ENCODE assay signal across 18 mouse cellular contexts in the genomic region with DNA sequence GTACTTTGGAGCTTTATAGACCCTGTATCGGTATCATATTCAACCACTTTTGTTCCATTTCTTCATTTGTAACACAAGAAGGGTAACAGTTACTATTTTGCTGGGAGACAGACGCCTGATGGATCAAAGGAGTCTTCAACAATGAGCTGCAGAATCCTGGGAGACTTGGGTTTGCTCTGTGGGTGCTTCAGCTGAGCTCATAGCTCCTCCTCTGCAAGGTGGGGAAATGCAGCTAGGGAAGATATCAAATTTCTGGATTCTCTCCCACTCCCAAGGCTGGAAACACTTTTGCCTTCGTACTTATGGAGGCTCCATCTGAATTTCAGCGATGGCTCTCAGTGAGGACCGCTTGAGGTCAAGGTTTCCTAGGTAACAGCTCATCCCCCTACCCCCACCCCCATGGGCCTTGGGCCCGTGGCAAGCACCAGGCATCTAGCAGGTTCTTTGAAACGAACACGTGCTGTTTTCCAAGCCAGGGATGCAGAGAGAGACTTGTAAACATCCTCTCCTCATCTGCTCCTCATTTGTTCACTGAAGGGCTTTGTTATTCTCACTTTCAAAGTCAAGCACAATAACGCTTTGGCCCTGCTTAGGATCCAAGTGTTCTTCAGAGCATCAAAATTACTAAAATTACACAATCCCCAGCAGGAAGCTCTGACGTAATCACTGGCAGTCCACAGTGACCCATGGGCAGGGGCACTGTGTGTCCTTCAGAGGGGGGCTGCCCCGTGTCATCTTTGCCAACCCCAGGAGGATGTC. TPM values are rescaled to one million over a fixed set of nuclear protein-coding genes. Genes with fewer than 3 reads are reported as not detected.
DNase-seq lines count a peak whose midpoint lies in the region; ATAC-seq and TF ChIP-seq lines count a peak whose summit lies in the region.
"Had no signal": no experiment of that assay in that cellular context is flagged by ENCODE, and none has a peak within 500 bp of the region (broad histone marks: within the 10 kb centered on the region; RNA-seq: fewer than 3 reads in every experiment).

No protein-coding gene starts in this region.

- no peak for TF ChIP-seq CTCF in gastrocnemius, adult 2 months (IDR thresholded peaks at IDR 0.05)

- intact Hi-C loops in gastrocnemius, adult 2 months (cut with DNase I), result no loop called here
- intact Hi-C loops in gastrocnemius, postnatal 14 days (cut with DNase I; ENCODE audit: low total_unique reads), result no loop called here
- intact Hi-C loops in left cerebral cortex, postnatal 25 days (cut with DNase I), result no loop called here
- intact Hi-C loops in left cerebral cortex, postnatal 10 days (cut with DNase I), result no loop called here

- no peak overlapping the region for H3K4me2 ChIP-seq in embryonic facial prominence, embryonic 12.5 days (replicated peaks)
- H3K4me2 ChIP-seq: forebrain, embryonic 13.5 days; lung, embryonic 14.5 days; midbrain, embryonic 12.5 days had no signal

- DNase-seq in gastrocnemius, adult 2 months, result peak; percentile 60
- DNase-seq in gastrocnemius, postnatal 14 days, result no peak
- DNase-seq in left cerebral cortex, postnatal 25 days (ENCODE audit: low spot score in 2 of 2), result peak; percentile 19 to 68
- DNase-seq in left cerebral cortex, postnatal 10 days (ENCODE audit: extremely low spot score in 1 of 2, low spot score in 2 of 2), result no peak
- peak; percentile 8 for DNase-seq in 416B (ENCODE audit: low read depth)
- DNase-seq in embryo, embryonic 9.5 days (ENCODE audit: extremely low spot score), result no peak
- DNase-seq in cerebellum, adult 18-20 months, result no peak
- DNase-seq: B cell, adult 2 months; cerebellum, adult 11-12 months; heart, postnatal 4 days; lung, embryonic 14.5 days; retina, postnatal 1 day had no signal

- H3K9me3 ChIP-seq in embryonic facial prominence, embryonic 12.5 days, result no peaks in the 10 kb centered on the region
- H3K9me3 ChIP-seq: forebrain, embryonic 13.5 days; midbrain, embryonic 12.5 days had no signal

- peaks cover 12% of the 10 kb centered on the region; the same call in 1 of the 2 replicates for H3K4me1 ChIP-seq in embryonic facial prominence, embryonic 12.5 days

- 29% methylated on average over 11 of the region's 11 CpGs for WGBS in embryonic facial prominence, embryonic 12.5 days

- H3K4me3 ChIP-seq in gastrocnemius, adult 2 months, result no peak overlapping the region
- H3K4me3 ChIP-seq in embryonic facial prominence, embryonic 12.5 days, result no peak overlapping the region
- H3K4me3 ChIP-seq: forebrain, embryonic 13.5 days; heart, adult 2 months; midbrain, embryonic 12.5 days had no signal

- H3K36me3 ChIP-seq in embryonic facial prominence, embryonic 12.5 days, result no peaks in the 10 kb centered on the region
- H3K36me3 ChIP-seq: midbrain, embryonic 12.5 days had no signal

- no peaks in the 10 kb centered on the region for H3K27me3 ChIP-seq in embryonic facial prominence, embryonic 12.5 days
- H3K27me3 ChIP-seq: forebrain, embryonic 13.5 days; midbrain, embryonic 12.5 days had no signal

- ATAC-seq in embryonic facial prominence, embryonic 12.5 days (ENCODE audit: insufficient number of reproducible peaks, insufficient read depth, low FRiP score, low TSS enrichment), result 0 out of 2 replicates have a peak, but pooled peaks have one; percentile 22
- ATAC-seq: forebrain, embryonic 13.5 days; intestine, postnatal 0 days had no signal

- peak overlapping the region; percentile 63 for H3K27ac ChIP-seq in gastrocnemius, adult 2 months
- no peak overlapping the region for H3K27ac ChIP-seq in embryonic facial prominence, embryonic 12.5 days
- H3K27ac ChIP-seq: forebrain, embryonic 13.5 days; heart, adult 2 months; midbrain, embryonic 12.5 days had no signal

- H3K9ac ChIP-seq in embryonic facial prominence, embryonic 12.5 days, result no peak overlapping the region
- H3K9ac ChIP-seq: forebrain, embryonic 13.5 days; lung, embryonic 14.5 days; midbrain, embryonic 12.5 days had no signal

RNA-seq across cellular contexts. Expression of gene Adgrd1, which starts 27.7 kb away (rescaled TPM):
- total RNA-seq in gastrocnemius, adult 2 months (2021), result 1 to 10 TPM; 5.6 to 6.0 TPM
- 1 to 10 TPM; 4.4 to 6.1 TPM for total RNA-seq in gastrocnemius, postnatal 14 days (2021)
- 1 to 10 TPM; 2.3 to 2.9 TPM for total RNA-seq in left cerebral cortex, postnatal 25 days (2021)
- 1 to 10 TPM; 1.1 to 1.2 TPM for total RNA-seq in left cerebral cortex, postnatal 10 days (2021)
- polyA plus RNA-seq in embryonic facial prominence, embryonic 12.5 days (2016; fragmentation: Nextera tagmentation; extraction: Ambion mirVana), result 0.03 TPM in 1 of 2 replicates, not detected in the other
- polyA plus RNA-seq: limb, embryonic 11.5 days had no signal

Comparison
In these comparisons a context has a peak if more than half of its experiments do, and no peak if none do; other contexts are left out.
1. DNase-seq: peak in gastrocnemius, adult 2 months (single experiment), left cerebral cortex, postnatal 25 days (2 of 2) and 416B (single experiment); none in gastrocnemius, postnatal 14 days (single experiment), left cerebral cortex, postnatal 10 days (0 of 2), embryo, embryonic 9.5 days (single experiment) and cerebellum, adult 18-20 months (0 of 2).